ENCODE assay signal across 27 mouse cellular contexts in the genomic region with DNA sequence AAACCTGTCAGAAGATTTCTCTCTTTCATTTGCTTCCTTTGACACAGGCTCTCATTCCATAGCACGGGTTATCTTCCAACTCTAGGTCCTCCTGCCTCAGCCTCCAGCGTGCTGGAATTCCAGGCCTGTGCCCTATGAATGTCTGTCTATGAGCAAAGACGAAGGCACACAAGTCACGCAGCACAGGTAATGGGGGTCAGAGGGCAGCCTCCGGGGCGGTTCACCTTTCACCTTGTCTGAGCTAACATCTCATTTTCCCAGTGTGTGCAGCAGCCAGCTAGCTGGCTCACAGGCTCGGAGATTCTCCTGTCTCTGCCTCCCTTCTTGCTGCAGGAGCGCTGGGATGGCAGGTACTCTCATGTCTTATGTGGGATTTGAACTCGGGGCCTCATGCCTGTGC.
"Had no signal": no experiment of that assay in that cellular context is flagged by ENCODE, and none has a peak within 500 bp of the region (broad histone marks: within the 10 kb centered on the region; RNA-seq: fewer than 3 reads in every experiment).

No protein-coding gene starts in this region.

- DNase-seq: left cerebral cortex, postnatal 4 days; liver, embryonic 13.5 days; liver, postnatal 0 days; lung, adult 18-20 months; lung, adult 2 months; lung, embryonic 14.5 days; lung, postnatal 10 days; lung, postnatal 14 days; lung, postnatal 36 days; lung, postnatal 4 days; midbrain, embryonic 14.5 days had no signal

- H3K36me3 ChIP-seq: limb, embryonic 10.5 days; limb, embryonic 12.5 days; limb, embryonic 13.5 days; limb, embryonic 15.5 days; liver, embryonic 12.5 days; liver, embryonic 13.5 days; liver, embryonic 15.5 days; lung, embryonic 15.5 days; midbrain, embryonic 10.5 days; midbrain, embryonic 12.5 days; midbrain, embryonic 13.5 days; midbrain, embryonic 15.5 days had no signal

- H3K4me1 ChIP-seq: limb, embryonic 10.5 days; limb, embryonic 12.5 days; limb, embryonic 13.5 days; liver, embryonic 15.5 days; lung, embryonic 15.5 days; midbrain, embryonic 10.5 days; midbrain, embryonic 12.5 days; midbrain, embryonic 13.5 days; midbrain, embryonic 15.5 days had no signal

- H3K9ac ChIP-seq: limb, embryonic 12.5 days; limb, embryonic 13.5 days; limb, embryonic 15.5 days; liver, embryonic 12.5 days; liver, embryonic 13.5 days; liver, embryonic 14.5 days; liver, embryonic 15.5 days; liver, postnatal 0 days; lung, embryonic 14.5 days; lung, embryonic 15.5 days; midbrain, embryonic 12.5 days; midbrain, embryonic 13.5 days; midbrain, embryonic 15.5 days had no signal

- H3K27ac ChIP-seq: left cerebral cortex, adult 2 months; limb, embryonic 10.5 days; limb, embryonic 12.5 days; limb, embryonic 13.5 days; limb, embryonic 15.5 days; liver, embryonic 12.5 days; liver, embryonic 13.5 days; liver, embryonic 14.5 days; liver, embryonic 15.5 days; lung, embryonic 15.5 days; macrophage; midbrain, embryonic 10.5 days; midbrain, embryonic 12.5 days; midbrain, embryonic 13.5 days; midbrain, embryonic 15.5 days had no signal

- H3K4me3 ChIP-seq: left cerebral cortex, adult 2 months; limb, embryonic 10.5 days; limb, embryonic 12.5 days; limb, embryonic 13.5 days; limb, embryonic 15.5 days; liver, embryonic 12.5 days; liver, embryonic 13.5 days; liver, embryonic 15.5 days; lung, embryonic 15.5 days; megakaryocyte, embryonic 14.5 days; midbrain, embryonic 10.5 days; midbrain, embryonic 12.5 days; midbrain, embryonic 13.5 days; midbrain, embryonic 15.5 days; myocyte had no signal

- H3K27me3 ChIP-seq: limb, embryonic 12.5 days; limb, embryonic 13.5 days; limb, embryonic 15.5 days; liver, embryonic 12.5 days; liver, embryonic 13.5 days; liver, embryonic 15.5 days; lung, embryonic 15.5 days; midbrain, embryonic 12.5 days; midbrain, embryonic 13.5 days; midbrain, embryonic 15.5 days had no signal
